Mouse (Mus musculus) left cerebral cortex, postnatal 14 days (tissue): ENCODE measurements around the gene Golph3l. TPM values are rescaled to one million over a fixed set of nuclear protein-coding genes. Genes with fewer than 3 reads are reported as not detected.
"Not testable (repeated sequence)": the region's sequence is repeated elsewhere in the genome, so short reads cannot be mapped to it uniquely, and the experiment has no call there.

ENCODE experiments used
- DNase-seq, 2 experiments: peaks; one replicate each; pipeline ENCODE4 v3.0.0; 2021 to 2022; ENCODE audit warnings: low spot score in 2 of 2, mixed read lengths in 1 of 2
- intact Hi-C: fragments of 180-260 bp; cut with DNase I; formaldehyde crosslinking; loops from one replicate; pipeline ENCODE4 v1.15.1; 2025
- total RNA-seq, 2 experiments: library from RNA; stranded (reverse); gene quantifications; 2 replicates each; pipeline ENCODE4 v1.2.3; 2021

Gene Golph3l
- total RNA-seq, 2 experiments from 2014 or later, result 15.8 to 21.1 TPM

GRCm38 (mm10) chr3:95651391-95652203 lies 62.9 kb downstream of the Golph3l start:
- intact Hi-C loops, result no loop called here
- no peak for DNase-seq

- intact Hi-C loops, result no loop called here
- DNase-seq, result no peak
Observed at GRCm38 (mm10) chr3:95652204-95652811, 63.6 kb downstream of the Golph3l start.

GRCm38 (mm10) chr3:95652871-95653270 lies 64.1 kb downstream of the Golph3l start:
- no peak for DNase-seq
- intact Hi-C loops, result no loop called here

- intact Hi-C loops, result no loop called here
- DNase-seq, result peak; percentile 30 to 69
Observed at GRCm38 (mm10) chr3:95653473-95654034, 64.8 kb downstream of the Golph3l start.

GRCm38 (mm10) chr3:95654371-95654770 lies 65.6 kb downstream of the Golph3l start:
- intact Hi-C loops, result not testable (repeated sequence)

GRCm38 (mm10) chr3:95655437-95655836 lies 66.7 kb downstream of the Golph3l start:
- DNase-seq, result no peak
- intact Hi-C loops, result no loop called here

More at GRCm38 (mm10) chr3:95654371-95654770, 65.6 kb downstream of the Golph3l start:
- DNase-seq, result not testable (repeated sequence)

GRCm38 (mm10) chr3:95657108-95657507 lies 68.4 kb downstream of the Golph3l start:
- no peak for DNase-seq
- intact Hi-C loops, result no loop called here

GRCm38 (mm10) chr3:95657711-95658110 lies 69.0 kb downstream of the Golph3l start:
- intact Hi-C loops, result no loop called here
- DNase-seq, result no peak

- DNase-seq, result peak; percentile 89 to 93
- intact Hi-C loops, result no loop called here
Observed at GRCm38 (mm10) chr3:95658236-95658867, 69.6 kb downstream of the Golph3l start, which contains the start of gene Mcl1. Mcl1 (plus strand) TSS chr3:95658788.

- DNase-seq, result peak; percentile 62 to 69
- intact Hi-C loops, result no loop called here
Observed at GRCm38 (mm10) chr3:95658868-95659712, 70.4 kb downstream of the Golph3l start.

- intact Hi-C loops, result no loop called here
Observed at GRCm38 (mm10) chr3:95659948-95660347, 71.2 kb downstream of the Golph3l start.

GRCm38 (mm10) chr3:95660788-95661478 lies 72.2 kb downstream of the Golph3l start:
- intact Hi-C loops, result no loop called here
- DNase-seq, result no peak

More at GRCm38 (mm10) chr3:95659948-95660347, 71.2 kb downstream of the Golph3l start:
- DNase-seq, result no peak

- no peak for DNase-seq
- intact Hi-C loops, result no loop called here
Observed at GRCm38 (mm10) chr3:95661945-95662715, 73.4 kb downstream of the Golph3l start.

GRCm38 (mm10) chr3:95662724-95663449 lies 74.2 kb downstream of the Golph3l start:
- intact Hi-C loops, result no loop called here
- DNase-seq, result no peak

- DNase-seq, result no peak
- intact Hi-C loops, result no loop called here
Observed at GRCm38 (mm10) chr3:95663486-95663885, 74.8 kb downstream of the Golph3l start.

GRCm38 (mm10) chr3:95663969-95664608 lies 75.4 kb downstream of the Golph3l start:
- no peak for DNase-seq
- intact Hi-C loops, result no loop called here

GRCm38 (mm10) chr3:95664940-95665352 lies 76.2 kb downstream of the Golph3l start:
- intact Hi-C loops, result no loop called here
- DNase-seq, result no peak
